8 mouse cellular contexts compared by ENCODE assay signal in genomic region chr15:20448861-20449663, GRCm38 (mm10). TPM values are rescaled to one million over a fixed set of nuclear protein-coding genes. Genes with fewer than 3 reads are reported as not detected.
DNase-seq lines count a peak whose midpoint lies in the region; ATAC-seq lines count a peak whose summit lies in the region.
"Had no signal": no experiment of that assay in that cellular context is flagged by ENCODE, and none has a peak within 500 bp of the region (broad histone marks: within the 10 kb centered on the region; RNA-seq: fewer than 3 reads in every experiment).

TSS of gene Cdh12 (plus strand) at chr15:20449265.

- no peaks in the 10 kb centered on the region for H3K36me3 ChIP-seq in lung, embryonic 15.5 days

- peak within 1 kb of the TSS; percentile 34 for H3K4me2 ChIP-seq in lung, embryonic 15.5 days

- H3K27ac ChIP-seq in lung, embryonic 15.5 days: no peak within 1 kb of the TSS

- no peak for ATAC-seq in lung, embryonic 15.5 days (ENCODE audit: borderline replicate concordance, extremely low read depth, low FRiP score, low TSS enrichment)
- no peak for ATAC-seq in erythroid progenitor cell, adult 5-6 weeks (replicated peaks; ENCODE audit: low FRiP score, poor library complexity, severe bottlenecking)

- intact Hi-C loops in left cerebral cortex, postnatal 25 days (cut with DNase I): no loop called here

- no peak within 1 kb of the TSS for H3K4me3 ChIP-seq in lung, embryonic 15.5 days

- H3K4me1 ChIP-seq in lung, embryonic 15.5 days: no peaks in the 10 kb centered on the region

- no peaks in the 10 kb centered on the region for H3K9me3 ChIP-seq in lung, embryonic 15.5 days

- WGBS in lung, embryonic 15.5 days: 9% methylated on average over 18 of the region's 18 CpGs

- DNase-seq in lung, postnatal 25 days (ENCODE audit: low spot score): no peak
- peak; percentile 28 to 66 for DNase-seq in frontal cortex, adult 2 months (ENCODE audit: extremely low spot score in 1 of 2, low spot score in 1 of 2)
- DNase-seq in left cerebral cortex, postnatal 25 days (ENCODE audit: low spot score in 2 of 2): peak; percentile 38 to 80
- DNase-seq in retina, postnatal 1 day: peak; percentile 62
- no peak for DNase-seq in lung, postnatal 4 days

- H3K27me3 ChIP-seq in lung, embryonic 15.5 days: no peaks in the 10 kb centered on the region

- H3K9ac ChIP-seq in lung, embryonic 15.5 days: no peak within 1 kb of the TSS

RNA-seq across cellular contexts. Expression of gene Cdh12, which starts in this region (rescaled TPM):
- polyA plus RNA-seq in lung, embryonic 15.5 days (2015; fragmentation: Nextera tagmentation; extraction: Ambion mirVana): 0.09 and 0.18 TPM in 2 replicates
- polyA plus RNA-seq in frontal cortex, adult 2 months (2012; rRNA removed): 4.3 and 4.7 TPM in 2 replicates
- total RNA-seq in left cerebral cortex, postnatal 25 days (2021): 10 to 100 TPM; 41.7 to 50.3 TPM
- total RNA-seq in erythroid progenitor cell, adult 5-6 weeks (2015; ENCODE audit: low replicate concordance): not detected in 2 replicates
- not detected in 2 replicates for total RNA-seq in erythroid progenitor cell, adult 5-6 weeks (2017; ENCODE audit: low replicate concordance)
- polyA plus RNA-seq: liver, embryonic 16.5 days had no signal

Comparison
In these comparisons a context has a peak if more than half of its experiments do, and no peak if none do; other contexts are left out.
1. RNA of gene Cdh12 (total RNA-seq): 41.7 to 50.3 TPM in left cerebral cortex, postnatal 25 days; not detected in erythroid progenitor cell, adult 5-6 weeks; every median in the first group is over 10 times any median in the second.
2. DNase-seq: peak in frontal cortex, adult 2 months (2 of 2), left cerebral cortex, postnatal 25 days (2 of 2) and retina, postnatal 1 day (single experiment); none in lung, postnatal 25 days (single experiment) and lung, postnatal 4 days (0 of 2).